Mouse (Mus musculus) lung, postnatal 0 days (tissue): ENCODE results near the gene Arhgap22.
A peak's percentile ranks its signal among the peaks of the same experiment; 100 is the strongest.

ENCODE experiments used
- CTCF ChIP-seq: IDR thresholded peaks from 2 replicates; pipeline ENCODE4 v1.5.1; 2016; ENCODE audit warnings: antibody characterized with exemption, mild to moderate bottlenecking
- EP300 ChIP-seq: IDR thresholded peaks from 2 replicates; pipeline ENCODE4 v1.6.1; 2016; ENCODE audit warnings: antibody characterized with exemption, mild to moderate bottlenecking, control low read depth

DNA sequence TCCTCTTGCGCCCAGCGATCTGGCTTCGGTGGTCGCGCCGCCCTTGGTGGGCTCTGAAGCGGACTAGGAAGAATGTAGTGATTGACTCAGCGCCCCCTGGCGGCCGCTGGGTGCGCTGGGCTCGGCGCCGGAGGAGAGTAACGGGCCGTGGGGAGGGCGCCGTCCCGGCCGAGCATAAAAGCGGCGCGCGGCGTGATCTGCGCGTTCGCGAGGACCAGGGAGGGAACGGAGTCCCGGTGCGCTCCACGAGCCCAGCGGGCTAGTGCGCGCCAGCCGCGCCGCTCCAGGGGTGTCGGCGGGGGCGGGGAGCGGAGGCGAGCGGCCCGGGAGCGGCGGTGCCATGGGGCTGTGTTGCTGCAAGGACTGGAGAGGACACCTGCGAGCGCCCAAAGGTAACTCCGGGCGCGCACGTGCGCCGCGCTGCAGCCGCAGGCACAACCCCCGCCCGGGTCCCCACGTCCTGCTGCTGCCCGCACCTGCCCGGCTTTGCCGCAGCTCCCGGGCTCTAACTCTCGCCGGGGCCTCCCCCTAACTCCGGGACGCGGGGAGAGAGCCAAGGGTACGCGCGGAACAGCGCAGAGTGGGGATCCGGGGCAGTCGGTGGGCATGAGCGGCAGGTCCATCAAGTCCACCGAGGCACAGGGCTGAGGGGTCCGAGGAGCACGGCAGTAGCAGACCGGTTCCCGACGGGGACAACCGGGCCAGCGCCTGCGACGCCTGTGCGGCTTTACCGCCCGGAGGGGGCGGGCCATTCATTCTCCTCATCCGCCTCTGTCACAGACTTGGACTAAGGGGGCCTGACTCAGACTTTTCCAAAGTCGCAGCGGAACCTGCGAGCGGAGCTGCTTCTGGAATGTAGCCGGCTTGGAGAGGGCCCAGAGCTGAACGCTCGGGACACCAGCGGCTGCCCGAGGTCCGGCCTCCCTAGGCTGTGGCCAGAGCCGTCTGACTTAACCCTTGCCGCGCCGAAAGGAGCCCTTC, 106.0 kb downstream of the Arhgap22 start:
- peak; percentile 82 for TF ChIP-seq CTCF
- TF ChIP-seq EP300, result no peak
